Mouse (Mus musculus) gastrocnemius, postnatal 10 days (tissue): ENCODE measurements around the gene Hist1h2ba. TPM values are rescaled to one million over a fixed set of nuclear protein-coding genes. Genes with fewer than 3 reads are reported as not detected.

Experiments used
- DNase-seq: peaks from one replicate; pipeline ENCODE4 v3.0.0; 2021; ENCODE audit warnings: mixed read lengths
- microRNA-seq, 2 experiments: library from miRNA; unstranded; fragments of <30 nt; microRNA quantifications; one replicate each; pipeline ENCODE4 v1.2.0; 2021
- total RNA-seq, 2 experiments: library from RNA; stranded (reverse); gene quantifications; 2 replicates each; pipeline ENCODE4 v1.2.3; 2021

Gene Hist1h2ba
- total RNA-seq, 2 experiments from 2014 or later, result not detected

DNA sequence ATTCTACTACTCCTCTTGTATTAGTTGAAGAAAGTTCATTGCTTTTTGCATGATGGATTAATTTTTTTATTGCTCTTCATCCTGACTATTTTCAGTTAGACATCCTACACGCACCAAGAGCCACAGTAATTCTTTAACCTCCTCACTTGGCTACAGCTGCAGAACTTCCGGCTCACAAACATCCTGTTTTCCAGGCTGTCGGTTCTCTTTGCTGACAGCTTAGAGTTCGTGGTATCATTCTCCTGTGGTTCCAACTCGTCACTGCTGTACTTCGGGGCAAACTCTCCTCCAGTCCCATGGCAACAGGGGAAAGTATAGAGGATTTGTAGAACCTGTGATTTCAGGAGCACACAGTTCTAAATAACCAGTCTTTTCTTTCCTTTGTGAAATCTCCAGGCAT, 35.7 kb downstream of the Hist1h2ba start:
- DNase-seq, result no peak

DNA sequence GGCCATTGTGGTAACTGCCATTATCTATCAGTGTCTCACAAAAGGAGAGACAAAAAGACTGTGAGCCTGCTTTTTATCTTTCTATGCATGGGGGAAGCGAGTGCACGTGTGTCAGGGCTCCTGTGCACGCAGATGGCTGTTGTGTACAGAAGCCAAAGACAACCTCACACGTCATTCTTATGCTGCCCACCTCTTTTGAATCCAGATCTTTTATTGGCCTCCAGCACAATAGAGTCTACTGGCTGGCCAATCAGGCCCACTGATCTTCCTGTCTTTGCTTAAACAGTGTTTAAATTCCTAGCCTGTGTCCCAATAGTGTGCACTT, 40.7 kb downstream of the Hist1h2ba start:
- no peak for DNase-seq

DNA sequence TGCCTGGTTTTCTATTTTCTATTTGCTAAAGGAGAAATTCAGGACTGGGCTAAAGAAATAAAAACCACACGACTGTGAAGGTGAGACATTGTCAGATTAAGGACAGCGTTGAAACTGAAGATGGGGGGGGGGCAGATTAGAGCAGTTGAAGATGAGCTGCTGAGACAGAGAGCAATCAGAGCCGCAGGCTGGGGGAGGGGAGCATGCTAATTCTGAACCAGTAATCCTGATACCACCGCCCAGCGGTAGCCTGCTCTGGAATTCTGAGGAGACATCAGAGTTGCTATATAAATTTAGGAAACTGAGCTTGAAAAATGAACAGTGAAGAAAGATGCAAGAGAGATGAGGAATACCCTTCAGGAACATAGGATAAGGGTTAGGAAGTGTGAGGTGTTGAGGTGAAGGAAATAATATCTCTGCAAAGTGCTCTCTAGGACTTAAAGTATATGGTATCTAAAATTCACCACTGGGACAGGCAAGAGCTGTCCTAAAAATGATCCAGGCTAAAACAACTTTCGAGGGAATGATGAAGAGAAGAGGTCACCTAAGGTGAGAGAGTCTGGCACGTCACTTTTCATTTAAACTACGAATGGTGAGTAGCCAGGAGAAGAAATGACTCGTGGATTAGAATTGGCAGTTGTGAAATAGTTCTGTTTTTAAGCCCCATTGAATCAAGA, 41.2 kb downstream of the Hist1h2ba start:
- no peak for DNase-seq

DNA sequence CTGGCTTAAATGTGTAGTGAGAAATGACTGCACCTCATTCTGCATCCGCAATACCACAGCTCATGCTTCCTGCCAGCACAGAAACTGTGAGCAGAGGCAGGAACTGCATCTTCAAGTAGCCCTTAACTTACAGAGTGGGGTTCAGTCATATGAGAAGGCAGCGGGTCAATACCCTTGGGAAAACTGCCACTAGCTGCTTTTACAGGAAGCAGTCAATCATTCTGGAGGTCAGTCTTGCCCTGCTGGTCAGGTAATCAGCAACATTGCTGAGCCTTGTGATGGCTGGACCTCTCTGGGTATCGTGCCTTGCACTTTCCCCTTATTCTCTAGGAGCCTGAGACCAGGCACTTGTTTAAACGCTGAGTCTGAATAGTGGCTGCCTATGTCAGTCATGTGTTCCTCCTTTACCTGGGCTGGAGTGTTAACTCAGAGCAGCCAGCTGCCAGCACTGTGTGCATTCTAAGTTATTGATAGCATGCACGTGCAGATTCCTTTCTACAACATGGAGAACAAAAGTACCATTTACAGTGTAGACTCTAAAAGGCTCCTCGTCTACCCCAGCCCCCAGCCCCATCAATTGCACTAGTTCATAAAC, 44.8 kb downstream of the Hist1h2ba start:
- DNase-seq, result no peak

DNA sequence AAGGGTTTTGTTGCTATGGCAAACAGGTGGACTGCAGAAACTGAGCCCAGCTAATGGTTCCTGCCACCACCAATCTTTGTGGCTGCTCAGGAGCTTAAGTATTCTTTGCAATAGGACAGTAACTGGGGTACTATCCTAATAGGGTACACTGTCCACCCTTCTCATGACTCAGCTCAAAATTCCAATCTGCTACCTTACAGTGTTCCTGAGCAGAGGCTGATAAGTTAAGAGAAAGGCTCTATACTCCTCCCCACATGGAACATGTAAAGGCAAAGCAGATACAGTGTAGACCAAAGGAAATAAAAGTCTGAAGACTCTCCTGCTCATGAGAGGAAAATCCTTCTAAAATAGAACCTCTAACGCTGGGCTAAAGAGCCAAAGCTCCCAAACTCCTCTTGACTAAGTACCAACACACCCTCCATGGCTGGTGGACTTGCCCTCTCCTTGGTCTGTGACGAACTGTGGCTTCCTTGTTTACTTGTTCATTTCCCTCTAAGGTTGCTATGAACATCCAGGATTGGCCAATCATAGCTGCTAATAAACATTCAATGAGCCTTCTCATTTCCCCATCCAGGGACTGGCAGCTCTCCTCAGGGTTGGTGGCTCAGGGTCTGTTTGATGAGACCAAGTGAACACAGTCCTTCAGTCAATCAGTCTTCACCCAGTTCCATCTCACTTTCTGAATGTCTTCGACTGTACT, 46.8 kb downstream of the Hist1h2ba start:
- DNase-seq, result no peak

DNA sequence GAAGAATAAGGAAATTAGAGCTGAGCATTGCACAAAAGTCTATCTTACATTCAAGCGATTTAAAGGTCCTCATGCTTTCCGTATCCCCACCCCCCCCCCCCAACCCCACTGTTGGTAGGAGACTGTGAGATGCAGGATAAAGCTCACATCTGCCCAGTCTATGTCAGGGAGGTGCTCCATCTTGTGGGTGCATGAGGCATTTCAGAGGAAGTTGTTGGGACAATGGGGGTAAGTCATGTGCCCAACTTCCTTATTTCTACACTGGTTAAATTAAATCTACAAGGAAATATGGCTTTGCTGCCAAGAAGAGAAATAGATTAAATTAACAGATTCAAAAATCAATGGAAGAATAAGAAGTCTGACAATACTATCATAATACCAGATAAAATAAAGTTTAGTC, 48.4 kb downstream of the Hist1h2ba start:
- peak; percentile 9 for DNase-seq

Small RNA genes lying within 50 kb of the gene (microRNA-seq; reads per million reads assigned to microRNA genes)
- gene Gm44344, result 0 reads per million in 2 experiments

Other genes with a start within 250 kb of the Hist1h2ba start
- gene Hist1h2bc, start 250.0 kb downstream of the Hist1h2ba start, total RNA-seq, result 10 to 100 TPM; 87.0 to 92.4 TPM
- gene Hist1h1t, start 238.3 kb downstream of the Hist1h2ba start, total RNA-seq, result under 1 TPM; 0.59 to 0.63 TPM
- gene Hist1h4c, start 235.7 kb downstream of the Hist1h2ba start, total RNA-seq, result 100 to 1,000 TPM; 153 to 157 TPM
- 1 to 10 TPM; 8.1 to 9.5 TPM for gene Hfe, start 223.3 kb downstream of the Hist1h2ba start, total RNA-seq
- gene Hist1h1c, start 195.3 kb downstream of the Hist1h2ba start, total RNA-seq, result 100 to 1,000 TPM; 361 to 459 TPM
- gene Hist1h3c, start 188.6 kb downstream of the Hist1h2ba start, total RNA-seq, result 10 to 100 TPM; 86.2 to 86.5 TPM
- 100 to 1,000 TPM; 106 to 125 TPM for gene Hist1h2bb, start 187.4 kb downstream of the Hist1h2ba start, total RNA-seq
- gene Hist1h2ab, start 183.0 kb downstream of the Hist1h2ba start, total RNA-seq, result 100 to 1,000 TPM; 187 to 217 TPM
- 100 to 1,000 TPM; 213 to 261 TPM for gene Hist1h3b, start 181.9 kb downstream of the Hist1h2ba start, total RNA-seq
- gene Hist1h4b, start 177.1 kb downstream of the Hist1h2ba start, total RNA-seq, result 100 to 1,000 TPM; 131 to 149 TPM
- gene Hist1h4a, start 172.9 kb downstream of the Hist1h2ba start, total RNA-seq, result 100 to 1,000 TPM; 140 to 160 TPM
- 100 to 1,000 TPM; 159 to 176 TPM for gene Hist1h3a, start 171.8 kb downstream of the Hist1h2ba start, total RNA-seq
- gene Hist1h1a, start 170.5 kb downstream of the Hist1h2ba start, total RNA-seq, result 100 to 1,000 TPM; 124 to 147 TPM
- gene Trim38, start 164.2 kb downstream of the Hist1h2ba start, total RNA-seq, result not detected
- under 1 TPM in 1 of 2 experiments, not detected in 1; 0.11 TPM for gene Slc17a2, start 127.2 kb downstream of the Hist1h2ba start, total RNA-seq
- under 1 TPM in 1 of 2 experiments, not detected in 1; 0.07 TPM for gene Slc17a3, start 94.7 kb downstream of the Hist1h2ba start, total RNA-seq
- not detected for gene Slc17a1, start 66.4 kb downstream of the Hist1h2ba start, total RNA-seq
- not detected for gene Slc17a4, start 19.1 kb downstream of the Hist1h2ba start, total RNA-seq
- gene Hist1h2aa, start 306 bp upstream of the Hist1h2ba start, total RNA-seq, result not detected
- gene Scgn, start 57.1 kb upstream of the Hist1h2ba start, total RNA-seq, result not detected